Mouse (Mus musculus) myocyte (in vitro differentiated cells): ENCODE data around the gene Fgf12. TPM values are rescaled to one million over a fixed set of nuclear protein-coding genes. Genes with fewer than 3 reads are reported as not detected.

Experiments
- H3K27me3 ChIP-seq: one replicate; pipeline ENCODE4 v1.6.1; 2011; ENCODE audit not compliant: control insufficient read depth, insufficient read depth, insufficient read length
- H3K36me3 ChIP-seq: one replicate; pipeline ENCODE4 v1.6.1; 2011; ENCODE audit not compliant: control insufficient read depth, insufficient read depth
- H3K4me2 ChIP-seq: one replicate; pipeline ENCODE4 v1.6.1; 2011; ENCODE audit warnings: low read depth, control low read depth
- H3K4me3 ChIP-seq: one replicate; pipeline ENCODE4 v1.5.1; 2011; ENCODE audit warnings: mild to moderate bottlenecking, control low read depth, moderate library complexity
- H3K79me2 ChIP-seq: one replicate; pipeline ENCODE4 v1.6.1; 2011; ENCODE audit not compliant: control insufficient read depth, insufficient read depth
- H3ac ChIP-seq: one replicate; pipeline ENCODE4 v1.6.1; 2011; ENCODE audit not compliant: control insufficient read depth, insufficient read length
- CEBPB ChIP-seq: IDR thresholded peaks from 2 replicates; pipeline ENCODE4 v1.6.1; 2011; ENCODE audit warnings: mild to moderate bottlenecking, moderate library complexity; ENCODE audit not compliant: poor library complexity, insufficient read depth, severe bottlenecking
- E2F4 ChIP-seq: IDR thresholded peaks from one replicate; pipeline ENCODE4 v1.6.1; 2011; ENCODE audit warnings: mild to moderate bottlenecking, control low read depth, moderate library complexity; ENCODE audit not compliant: insufficient read depth
- MAX ChIP-seq: IDR thresholded peaks from one replicate; pipeline ENCODE4 v1.6.1; 2011; ENCODE audit warnings: low read depth, mild to moderate bottlenecking, control low read depth
- MYOD1 ChIP-seq, 3 experiments: IDR thresholded peaks; one replicate each; pipeline ENCODE4 v1.6.1; 2011; ENCODE audit warnings: control low read depth in 2 of 3, low read depth in 2 of 3, mild to moderate bottlenecking in 2 of 3, moderate library complexity in 1 of 3; ENCODE audit not compliant: insufficient read length in 2 of 3, control insufficient read depth in 1 of 3
- MYOG ChIP-seq, 3 experiments: IDR thresholded peaks; one replicate each; pipeline ENCODE4 v1.6.1; 2011; ENCODE audit warnings: control low read depth in 2 of 3, low read depth in 2 of 3, mild to moderate bottlenecking in 2 of 3; ENCODE audit not compliant: insufficient read length in 2 of 3, control insufficient read depth in 1 of 3, insufficient read depth in 1 of 3
- POLR2A ChIP-seq: IDR thresholded peaks from one replicate; pipeline ENCODE4 v1.6.1; 2011; ENCODE audit warnings: low read depth, mild to moderate bottlenecking, control low read depth, moderate library complexity; ENCODE audit not compliant: insufficient read length
- POLR2AphosphoS2 ChIP-seq: IDR thresholded peaks from one replicate; pipeline ENCODE4 v1.6.1; 2011; ENCODE audit warnings: low read depth, control low read depth; ENCODE audit not compliant: insufficient read length
- REST ChIP-seq: IDR thresholded peaks from one replicate; pipeline ENCODE4 v1.6.1; 2011; ENCODE audit warnings: mild to moderate bottlenecking, control low read depth, moderate library complexity; ENCODE audit not compliant: insufficient read depth, insufficient read length
- SRF ChIP-seq: IDR thresholded peaks from one replicate; pipeline ENCODE4 v1.6.1; 2011; ENCODE audit warnings: low read depth; ENCODE audit not compliant: control insufficient read depth, insufficient read length
- TCF12 ChIP-seq: IDR thresholded peaks from one replicate; pipeline ENCODE4 v1.6.1; 2011; ENCODE audit warnings: mild to moderate bottlenecking, control low read depth; ENCODE audit not compliant: poor library complexity, insufficient read depth, severe bottlenecking
- TCF3 ChIP-seq: IDR thresholded peaks from one replicate; pipeline ENCODE4 v1.6.1; 2011; ENCODE audit warnings: low read depth, control low read depth; ENCODE audit not compliant: insufficient read length
- USF1 ChIP-seq: IDR thresholded peaks from one replicate; pipeline ENCODE4 v1.6.1; 2011; ENCODE audit warnings: low read depth, mild to moderate bottlenecking, control low read depth, moderate library complexity
- polyA plus RNA-seq: library from polyadenylated mRNA; unstranded; fragments of >200 nt; fragmentation: generic; extraction: Trizol; gene quantifications from one replicate; pipeline ENCODE4 v1.2.1, GENCODE M21; 2012; ENCODE audit warnings: missing spikeins

Gene Fgf12
- not detected for polyA plus RNA-seq

GRCm38 (mm10) chr16:28752638-28753118 is at the start of gene Fgf12:
Gene Fgf12, minus strand, starts transcription at chr16:28753068.
- H3K79me2 ChIP-seq, result no peaks in the 10 kb centered on the region
- H3K4me3 ChIP-seq, result no peak within 1 kb of the TSS
- H3ac ChIP-seq, result no peak within 1 kb of the TSS
- TF ChIP-seq TCF12 (no peak), TCF3 (no peak), SRF (no peak), MAX (no peak), USF1 (no peak), POLR2A (no peak), POLR2AphosphoS2 (no peak), MYOG (IDR thresholded peaks at IDR 0.05; ENCODE audit: control insufficient read depth in 1 of 3, insufficient read depth in 1 of 3, insufficient read length in 2 of 3, low read depth in 2 of 3) (no peak), REST (no peak), CEBPB (no peak), MYOD1 (IDR thresholded peaks at IDR 0.05; ENCODE audit: control insufficient read depth in 1 of 3, insufficient read length in 2 of 3, low read depth in 2 of 3) (no peak), E2F4 (no peak)
- peaks cover 13% of the 10 kb centered on the region for H3K27me3 ChIP-seq
- H3K36me3 ChIP-seq, result no peaks in the 10 kb centered on the region
- H3K4me2 ChIP-seq, result no peak within 1 kb of the TSS

DNA sequence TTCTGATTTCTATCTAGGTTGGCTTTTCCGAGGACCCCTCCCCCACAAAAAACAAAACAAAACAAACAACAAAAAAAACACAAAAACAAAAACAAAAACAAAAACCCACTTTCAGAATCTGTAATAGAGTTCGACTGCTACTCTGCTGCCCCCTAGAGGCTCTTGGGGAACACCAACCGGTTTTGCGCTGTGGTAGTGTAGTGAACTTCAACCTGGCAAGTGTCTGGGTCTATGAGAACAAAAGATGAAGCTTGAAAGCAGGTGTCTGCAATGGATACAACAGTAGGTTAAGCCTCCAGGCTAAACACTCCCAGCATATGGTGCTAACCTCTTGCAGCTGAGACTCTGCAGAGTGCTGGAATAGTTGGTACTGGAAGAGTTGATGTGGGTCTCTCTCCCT is 40.2 kb upstream of the Fgf12 start:
- TF ChIP-seq REST (no peak), TCF12 (no peak), POLR2A (no peak), E2F4 (no peak), MYOG (IDR thresholded peaks at IDR 0.05; ENCODE audit: control insufficient read depth in 1 of 3, insufficient read depth in 1 of 3, insufficient read length in 2 of 3, low read depth in 2 of 3) (no peak), POLR2AphosphoS2 (no peak), MYOD1 (IDR thresholded peaks at IDR 0.05; ENCODE audit: control insufficient read depth in 1 of 3, insufficient read length in 2 of 3, low read depth in 2 of 3) (no peak)
- no peaks in the 10 kb centered on the region for H3K36me3 ChIP-seq
- H3K4me2 ChIP-seq, result no peak overlapping the region
- H3K4me3 ChIP-seq, result no peak overlapping the region
- no peak overlapping the region for H3ac ChIP-seq
- H3K27me3 ChIP-seq, result no peaks in the 10 kb centered on the region
- H3K79me2 ChIP-seq, result no peaks in the 10 kb centered on the region

DNA sequence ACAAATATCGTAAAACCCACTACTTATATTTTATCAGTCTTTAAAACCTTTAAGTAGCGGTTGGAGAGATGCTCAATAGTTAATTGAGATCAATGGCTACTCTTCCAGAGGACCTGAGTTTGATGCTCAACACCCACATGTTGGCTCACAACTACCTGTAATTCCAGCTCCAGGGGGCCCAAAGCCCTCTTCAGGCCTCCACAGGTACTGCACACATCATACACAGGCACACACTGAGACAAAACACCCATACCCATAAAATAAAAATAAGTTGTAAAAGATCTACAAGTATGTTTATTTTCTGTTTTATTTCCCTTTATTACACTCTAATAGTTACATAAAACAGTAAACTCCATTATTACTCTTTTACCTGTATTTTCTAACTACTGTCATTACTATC is 17.4 kb upstream of the Fgf12 start:
- H3K4me3 ChIP-seq, result no peak overlapping the region
- H3K79me2 ChIP-seq, result no peaks in the 10 kb centered on the region
- H3ac ChIP-seq, result no peak overlapping the region
- no peak overlapping the region for H3K4me2 ChIP-seq
- TF ChIP-seq POLR2A, result no peak
- no peak for TF ChIP-seq E2F4
- no peak for TF ChIP-seq REST
- no peak for TF ChIP-seq CEBPB
- TF ChIP-seq TCF12, result no peak
- no peak for TF ChIP-seq MYOD1 (IDR thresholded peaks at IDR 0.05; ENCODE audit: control insufficient read depth in 1 of 3, insufficient read length in 2 of 3, low read depth in 2 of 3)
- TF ChIP-seq SRF, result no peak
- no peaks in the 10 kb centered on the region for H3K36me3 ChIP-seq
- H3K27me3 ChIP-seq, result no peaks in the 10 kb centered on the region

DNA sequence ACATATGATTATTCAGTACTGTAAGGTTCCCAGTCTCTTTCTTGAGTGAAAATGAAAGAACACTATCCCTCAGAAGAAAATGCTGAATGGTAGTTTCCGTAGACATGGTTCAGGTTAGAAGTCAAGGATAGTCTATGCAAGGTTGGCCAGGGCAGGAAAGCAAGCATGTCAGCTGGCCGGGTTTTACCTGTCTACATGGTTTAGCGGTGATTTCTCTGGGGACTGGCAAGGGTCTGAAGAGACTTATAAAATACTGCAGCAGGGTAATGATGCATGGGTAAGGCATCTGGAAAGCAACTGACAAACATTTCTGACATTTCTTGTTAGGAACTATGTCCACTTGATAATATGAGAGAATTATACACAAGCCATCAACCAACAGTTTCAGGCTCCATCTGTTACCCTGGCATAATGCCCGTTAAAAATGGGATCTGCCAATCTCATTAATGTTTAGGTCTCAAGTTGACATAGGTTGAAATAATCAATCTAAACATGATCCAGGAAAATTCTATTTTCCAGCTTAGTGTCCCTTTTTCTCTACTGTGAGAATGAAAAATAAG is 8.6 kb upstream of the Fgf12 start:
- Histone ChIP-seq H3K36me3 (no peaks in the 10 kb centered on the region), H3K79me2 (no peaks in the 10 kb centered on the region), H3K4me2 (no peak overlapping the region), H3ac (no peak overlapping the region), H3K27me3 (no peaks in the 10 kb centered on the region), H3K4me3 (no peak overlapping the region)
- no peak for TF ChIP-seq POLR2AphosphoS2
- TF ChIP-seq E2F4, result no peak
- TF ChIP-seq CEBPB, result no peak
- no peak for TF ChIP-seq TCF12
- TF ChIP-seq MYOG (IDR thresholded peaks at IDR 0.05; ENCODE audit: control insufficient read depth in 1 of 3, insufficient read depth in 1 of 3, insufficient read length in 2 of 3, low read depth in 2 of 3), result no peak
- no peak for TF ChIP-seq SRF
- TF ChIP-seq MAX, result no peak
- TF ChIP-seq MYOD1 (IDR thresholded peaks at IDR 0.05; ENCODE audit: control insufficient read depth in 1 of 3, insufficient read length in 2 of 3, low read depth in 2 of 3), result no peak
- TF ChIP-seq USF1, result no peak
- TF ChIP-seq REST, result no peak
- no peak for TF ChIP-seq TCF3
- no peak for TF ChIP-seq POLR2A
